Mouse (Mus musculus) kidney, adult 2 months (tissue): ENCODE data around the gene Foxp1. TPM values are rescaled to one million over a fixed set of nuclear protein-coding genes. Genes with fewer than 3 reads are reported as not detected.
A peak's percentile ranks its signal among the peaks of the same experiment; 100 is the strongest.

ENCODE experiments used
- DNase-seq: peaks from one replicate; pipeline ENCODE4 v3.0.0; 2021
- H3K27ac ChIP-seq: fragments of 200-500 bp; 2 replicates; pipeline ENCODE4 v1.5.1; 2012; ENCODE audit warnings: low read depth, low read length, control low read depth, inconsistent platforms; ENCODE audit not compliant: insufficient read depth
- H3K27me3 ChIP-seq: fragments of 200-500 bp; replicated peaks from 2 replicates; pipeline ENCODE4 v1.6.1; 2012; ENCODE audit warnings: mild to moderate bottlenecking, moderate library complexity, low read length, inconsistent platforms; ENCODE audit not compliant: control insufficient read depth, insufficient read depth
- H3K36me3 ChIP-seq: fragments of 200-500 bp; 2 replicates; pipeline ENCODE4 v1.6.1; 2012; ENCODE audit warnings: mild to moderate bottlenecking, moderate library complexity, low read length, inconsistent platforms; ENCODE audit not compliant: control insufficient read depth, insufficient read depth
- H3K4me1 ChIP-seq: fragments of 200-500 bp; 2 replicates; pipeline ENCODE4 v1.6.1; 2011; ENCODE audit warnings: low read length; ENCODE audit not compliant: control insufficient read depth, insufficient read depth
- H3K4me3 ChIP-seq: fragments of 200-500 bp; 2 replicates; pipeline ENCODE4 v1.5.1; 2011; ENCODE audit warnings: mild to moderate bottlenecking, low read depth, low read length, control low read depth; ENCODE audit not compliant: insufficient read depth
- CTCF ChIP-seq: fragments of 200-500 bp; conservative IDR thresholded peaks from 2 replicates; pipeline ENCODE4 v1.5.1; 2011; ENCODE audit warnings: low read depth, mild to moderate bottlenecking, control low read depth, low read length, moderate library complexity, mixed read lengths; ENCODE audit not compliant: insufficient read depth, insufficient read length
- POLR2A ChIP-seq: fragments of 200-500 bp; IDR thresholded peaks from one replicate; pipeline ENCODE4 v1.6.1; 2011; ENCODE audit warnings: low read depth, low read length, control low read depth
- WGBS: fragments of 180-500 bp; shearing (Covaris S2); methylation state at CpG from one replicate; pipeline ENCODE4 v1.1.7; 2018; 5-methylcytosine and 5-hydroxymethylcytosine counted together
- polyA plus RNA-seq: library from polyadenylated mRNA; depleted of rRNA; stranded (reverse); fragments of >200 nt; gene quantifications from 2 replicates; pipeline ENCODE4 v1.2.3, GENCODE M21; 2012

Foxp1 gene
- polyA plus RNA-seq, 1 experiment = 32.8 TPM

DNA sequence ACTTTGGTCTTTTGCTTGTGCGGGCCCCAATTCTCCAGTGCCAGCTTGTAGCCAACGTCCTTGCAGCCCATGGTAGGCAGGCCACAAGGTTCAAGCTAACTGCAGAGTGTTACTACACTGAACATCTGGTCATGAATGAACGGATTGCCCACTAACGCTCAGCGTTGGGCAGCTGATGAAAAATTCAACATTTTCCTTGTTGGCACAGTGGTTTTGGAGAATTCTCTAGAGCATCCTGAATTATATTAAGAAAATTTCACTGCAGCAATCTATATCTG is 183.2 kb downstream of the Foxp1 start:
- no peaks in the 10 kb centered on the region for H3K36me3 ChIP-seq
- no peak for DNase-seq
- no peaks in the 10 kb centered on the region for H3K4me1 ChIP-seq
- TF ChIP-seq CTCF (no peak), POLR2A (no peak)
- H3K27me3 ChIP-seq = no peaks in the 10 kb centered on the region
- H3K4me3 ChIP-seq = no peak overlapping the region
- no peak overlapping the region for H3K27ac ChIP-seq
- WGBS = 65% methylated on average over 5 of the region's 5 CpGs

DNA sequence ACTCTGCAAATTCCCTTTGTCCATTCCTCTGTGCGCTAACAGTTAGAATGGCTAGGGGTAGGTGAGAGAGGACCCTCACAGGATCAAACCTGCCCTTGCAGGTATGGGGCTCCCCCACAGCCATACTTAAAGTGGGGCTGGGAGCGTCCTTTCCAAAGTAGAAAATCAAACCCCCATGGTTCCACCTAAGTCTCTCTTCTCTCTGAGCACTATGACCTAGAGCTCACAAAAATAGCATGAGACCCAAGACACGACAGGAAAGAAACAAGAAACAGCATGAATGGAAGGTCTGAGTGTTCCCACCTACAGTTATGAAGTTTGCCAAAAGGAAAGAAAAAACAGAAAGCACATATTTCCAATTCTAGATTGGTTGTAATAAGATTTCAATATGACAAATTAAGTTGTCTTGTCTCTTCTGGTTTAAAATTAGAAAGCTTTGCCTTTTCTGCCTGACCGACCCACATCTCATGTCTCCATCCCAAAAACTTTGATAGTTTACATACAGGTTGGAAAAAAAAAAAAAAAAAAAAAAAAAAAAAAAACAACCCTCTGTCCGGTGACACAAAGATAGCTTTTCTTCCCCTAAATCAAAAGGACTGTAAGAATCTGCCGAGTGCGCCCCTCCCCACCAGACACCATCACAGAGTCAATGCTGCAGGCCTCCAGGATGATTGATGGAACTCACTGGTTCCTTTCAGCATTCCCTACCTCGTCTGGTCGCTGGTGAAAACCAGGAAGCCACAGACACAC is 183.8 kb downstream of the Foxp1 start:
- H3K4me3 ChIP-seq = no peak overlapping the region
- TF ChIP-seq CTCF = no peak
- TF ChIP-seq POLR2A = no peak
- H3K27ac ChIP-seq = no peak overlapping the region
- no peaks in the 10 kb centered on the region for H3K36me3 ChIP-seq
- H3K27me3 ChIP-seq = no peaks in the 10 kb centered on the region
- no peaks in the 10 kb centered on the region for H3K4me1 ChIP-seq
- DNase-seq = no peak
- 80% methylated on average over 9 of the region's 9 CpGs for WGBS

DNA sequence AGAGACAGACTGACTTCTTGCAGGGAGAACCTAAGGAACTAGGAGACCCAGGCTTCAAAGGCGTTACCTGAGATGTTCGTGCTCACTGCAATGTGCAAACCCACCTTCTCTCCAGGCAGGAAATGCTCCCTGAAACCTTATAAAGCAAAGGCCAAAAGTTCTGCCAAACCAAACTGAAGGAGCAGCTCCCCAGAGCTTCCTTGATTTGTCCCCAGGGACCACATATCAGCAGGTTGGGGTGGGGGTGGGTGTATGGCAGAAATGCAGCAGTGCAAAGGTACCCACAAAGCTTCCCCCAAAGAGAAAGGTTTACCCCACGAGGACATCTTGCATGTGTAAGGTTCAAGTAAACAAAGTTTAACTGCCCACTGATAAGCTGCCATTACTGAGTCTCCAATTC is 184.3 kb downstream of the Foxp1 start:
- no peak for DNase-seq
- TF ChIP-seq POLR2A (no peak), CTCF (no peak)
- Histone ChIP-seq H3K36me3 (no peaks in the 10 kb centered on the region), H3K27me3 (no peaks in the 10 kb centered on the region), H3K4me3 (no peak overlapping the region), H3K4me1 (no peaks in the 10 kb centered on the region), H3K27ac (no peak overlapping the region)
- WGBS = 65% methylated on average over 3 of the region's 3 CpGs

DNA sequence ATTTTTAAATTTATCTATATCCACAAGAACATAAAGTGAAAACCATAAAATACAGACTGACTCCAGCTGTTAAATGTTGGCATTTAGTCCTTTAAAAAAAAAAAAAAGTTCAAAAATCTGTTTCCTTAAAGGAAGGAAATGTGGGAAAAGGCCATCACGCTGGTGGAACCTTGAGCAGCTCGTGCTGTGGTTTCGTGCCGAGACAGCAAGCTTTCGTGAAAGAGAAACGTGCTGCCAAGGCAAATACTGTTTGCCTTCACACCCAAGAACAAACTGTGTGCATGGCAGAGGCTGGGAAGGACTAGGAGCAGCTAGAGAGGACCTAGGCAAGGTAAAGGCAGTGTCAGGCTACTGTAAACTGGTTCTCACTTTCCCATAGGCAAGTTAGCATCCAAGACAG is 184.9 kb downstream of the Foxp1 start:
- H3K36me3 ChIP-seq = no peaks in the 10 kb centered on the region
- H3K4me3 ChIP-seq = no peak overlapping the region
- TF ChIP-seq CTCF (no peak), POLR2A (no peak)
- no peaks in the 10 kb centered on the region for H3K27me3 ChIP-seq
- peak; percentile 33 for DNase-seq
- no peaks in the 10 kb centered on the region for H3K4me1 ChIP-seq
- WGBS = 59% methylated on average over 6 of the region's 6 CpGs
- no peak overlapping the region for H3K27ac ChIP-seq

GRCm38 (mm10) chr6:99336191-99336590 is 186.3 kb downstream of the Foxp1 start:
- TF ChIP-seq CTCF (no peak), POLR2A (no peak)
- Histone ChIP-seq H3K36me3 (no peaks in the 10 kb centered on the region), H3K4me3 (no peak overlapping the region), H3K27ac (no peak overlapping the region), H3K4me1 (no peaks in the 10 kb centered on the region), H3K27me3 (no peaks in the 10 kb centered on the region)
- 52% methylated on average over 5 of the region's 5 CpGs for WGBS
- DNase-seq = peak; percentile 8

- H3K27ac ChIP-seq = no peak overlapping the region
- H3K4me3 ChIP-seq = no peak overlapping the region
- no peak for TF ChIP-seq CTCF
- TF ChIP-seq POLR2A = no peak
- no peaks in the 10 kb centered on the region for H3K36me3 ChIP-seq
- no peaks in the 10 kb centered on the region for H3K27me3 ChIP-seq
- H3K4me1 ChIP-seq = no peaks in the 10 kb centered on the region
- peak; percentile 69 for DNase-seq
- 54% methylated on average over 13 of the region's 13 CpGs for WGBS
These were observed 187.2 kb downstream of the Foxp1 start for GRCm38 (mm10) chr6:99335174-99335830.

GRCm38 (mm10) chr6:99334255-99334654 is 188.3 kb downstream of the Foxp1 start:
- TF ChIP-seq POLR2A = no peak
- no peak for TF ChIP-seq CTCF
- Histone ChIP-seq H3K4me3 (no peak overlapping the region), H3K27ac (no peak overlapping the region), H3K27me3 (no peaks in the 10 kb centered on the region), H3K4me1 (no peaks in the 10 kb centered on the region), H3K36me3 (no peaks in the 10 kb centered on the region)
- no peak for DNase-seq
- 95% methylated on average over 3 of the region's 3 CpGs for WGBS
